Mouse (Mus musculus): ENCODE measurements at regions not wholly inside any gene's neighbourhood (a gene's known extent, or its start where the extent isn't known, plus 50 kb on each side); places are given as distances from the start of the nearest gene placed in this dataset.

DNA sequence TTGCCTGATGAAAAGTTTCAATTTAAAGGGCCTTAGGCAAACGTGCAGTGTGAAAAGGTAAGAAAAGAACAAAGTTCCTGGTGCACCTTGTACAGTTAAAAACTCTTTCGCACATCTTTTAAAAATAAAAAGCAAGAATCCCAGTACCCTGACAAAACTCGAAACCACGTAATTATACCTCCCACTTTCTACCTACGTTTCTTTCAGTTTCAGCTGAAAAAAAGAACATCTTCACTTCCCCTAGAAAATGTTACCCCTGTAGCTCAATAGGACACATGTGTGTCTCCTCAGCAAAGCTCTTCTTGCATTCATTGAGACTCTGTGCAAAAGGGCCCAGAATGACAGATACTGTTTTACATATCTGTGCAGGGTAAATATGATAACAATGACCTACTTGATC lies 113.2 kb downstream of the Spry2 start:
- DNase-seq (ENCODE audit: low read depth, low spot score): peak; percentile 77

DNA sequence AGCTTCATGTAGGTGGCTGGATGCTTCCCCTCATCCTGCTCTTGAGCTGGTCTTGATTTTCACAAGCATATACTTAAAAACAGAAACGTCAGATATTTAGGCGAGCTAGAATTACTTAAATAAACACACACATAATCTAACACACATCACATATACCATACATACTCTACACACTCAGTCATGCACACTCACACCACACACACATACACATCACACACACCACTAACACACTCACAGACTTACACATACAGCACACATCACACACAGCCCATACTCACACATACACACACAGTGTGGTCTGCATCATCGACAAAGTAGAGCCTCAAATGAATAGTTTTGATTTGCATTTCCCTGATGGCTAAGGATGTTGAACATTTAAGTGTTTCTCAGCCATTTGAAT lies 116.9 kb downstream of the Spry2 start:
- no peak for DNase-seq (ENCODE audit: low read depth, low spot score)

DNA sequence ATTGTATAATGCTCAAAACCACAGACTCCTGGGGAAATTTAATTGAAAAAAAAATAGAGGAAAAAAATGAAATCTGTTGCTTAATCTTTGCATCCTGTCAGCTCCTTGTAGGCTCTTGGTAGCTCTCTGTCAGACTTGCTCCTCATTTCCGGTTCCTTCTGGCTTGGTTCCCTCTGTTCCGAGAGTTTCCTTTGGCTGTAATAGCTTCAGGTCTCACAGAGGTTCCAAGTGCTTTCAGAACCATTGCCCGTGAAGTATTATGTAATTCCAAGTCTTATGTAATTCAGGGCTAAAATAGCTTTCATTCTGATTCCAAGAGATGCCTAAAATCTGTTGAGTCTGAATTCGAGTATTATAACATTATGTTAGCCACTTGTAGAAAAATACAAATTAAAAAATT lies 117.3 kb downstream of the Spry2 start:
- DNase-seq (ENCODE audit: low read depth, low spot score): no peak

DNA sequence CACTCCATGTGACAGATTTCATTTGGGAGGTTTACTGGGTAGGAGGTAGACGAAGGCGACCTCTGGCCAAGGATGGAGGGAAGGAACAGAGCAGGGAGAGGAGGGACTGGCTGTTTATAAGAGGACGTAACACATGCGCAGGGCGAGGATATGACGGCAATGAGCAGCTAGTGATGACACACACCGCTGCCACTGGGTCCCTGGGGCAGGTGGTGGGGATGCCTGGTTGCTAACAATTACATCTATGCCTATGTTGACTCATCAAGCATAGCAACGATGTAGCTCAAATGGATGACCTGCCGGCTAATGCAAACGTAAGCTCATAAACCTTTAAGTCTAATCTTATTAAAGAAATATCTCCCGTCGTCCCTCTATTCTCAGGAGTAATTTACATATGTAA lies 122.9 kb downstream of the Spry2 start:
- no peak for DNase-seq (ENCODE audit: low read depth, low spot score)

DNA sequence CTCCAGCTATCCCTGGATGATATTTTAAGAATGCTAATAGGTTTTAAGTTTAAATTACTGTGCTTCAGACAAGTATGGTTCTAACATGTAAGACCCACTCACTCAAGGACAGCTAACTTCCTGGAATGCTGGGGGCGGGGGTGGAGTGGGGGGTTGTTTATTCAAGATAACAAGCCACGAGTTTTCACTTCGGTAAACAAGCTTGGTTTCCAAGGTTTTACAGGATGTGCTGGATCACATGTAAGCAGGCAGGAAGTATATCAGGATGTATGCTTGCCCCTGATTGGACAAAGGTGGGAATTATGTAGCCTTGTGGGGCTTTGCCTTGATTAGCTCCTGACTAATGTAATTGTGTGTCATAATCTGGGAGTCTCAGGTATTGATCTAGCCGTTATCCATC lies 129.5 kb downstream of the Spry2 start:
- no peak for DNase-seq (ENCODE audit: low read depth, low spot score)

DNA sequence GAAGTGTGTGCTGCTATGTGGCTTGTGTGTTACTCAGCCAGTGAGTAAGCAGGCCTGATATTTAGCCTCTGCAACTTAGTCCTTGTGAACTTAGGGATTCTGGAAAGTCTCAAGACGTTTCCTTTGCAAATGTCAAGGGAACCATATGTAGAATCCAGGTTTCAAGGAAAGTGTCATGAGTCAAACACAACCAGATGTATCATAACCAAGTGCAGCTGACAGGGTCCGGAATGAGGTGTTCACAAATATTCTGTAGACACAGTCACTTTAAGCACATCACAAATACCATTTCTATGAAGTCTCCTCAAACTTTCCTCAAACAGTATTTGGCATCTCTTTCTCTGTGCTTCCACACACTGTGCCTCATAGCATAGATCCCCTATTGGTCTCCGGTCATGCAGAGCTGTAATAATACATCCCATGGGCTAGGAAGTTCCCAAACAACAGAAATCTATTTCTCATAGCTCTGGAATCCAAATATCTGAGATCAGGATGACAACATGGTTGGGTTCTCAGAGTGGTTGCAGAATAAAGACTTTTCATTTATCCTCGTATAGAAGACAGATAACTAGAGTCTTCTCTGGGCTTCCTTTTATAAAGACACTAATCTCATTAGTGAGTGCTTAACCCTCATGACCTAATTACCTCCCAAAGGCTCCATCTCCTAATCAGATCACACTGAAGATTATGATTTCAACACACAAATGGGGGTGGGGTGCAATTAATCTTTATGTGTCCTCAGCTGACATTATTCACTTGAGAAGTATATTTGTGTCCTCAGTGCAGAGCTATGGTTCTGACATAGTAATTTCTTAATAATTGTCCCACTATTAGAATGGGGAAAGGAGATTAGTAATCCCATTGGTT lies 143.9 kb downstream of the Spry2 start:
- DNase-seq (ENCODE audit: low read depth, low spot score): no peak

DNA sequence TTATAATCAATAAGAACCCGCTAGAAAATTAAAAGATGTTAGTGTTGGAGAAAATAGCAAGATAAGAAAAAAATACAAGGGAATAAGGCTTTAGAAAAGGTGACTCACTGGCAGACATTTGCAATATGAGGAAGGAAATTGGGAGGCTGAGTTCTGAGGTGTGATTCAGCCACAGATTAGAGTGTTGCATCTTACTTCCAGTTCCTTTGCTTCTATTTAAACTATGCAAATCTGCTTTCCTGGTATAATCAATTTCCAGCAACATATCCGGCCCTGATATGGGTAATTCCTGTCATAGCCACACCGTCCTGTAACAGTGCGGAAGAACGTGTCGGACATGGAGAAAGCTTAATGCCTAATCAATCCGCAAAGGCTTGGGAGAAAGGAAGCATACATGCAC lies 144.9 kb downstream of the Spry2 start:
- no peak for DNase-seq (ENCODE audit: low read depth, low spot score)

DNA sequence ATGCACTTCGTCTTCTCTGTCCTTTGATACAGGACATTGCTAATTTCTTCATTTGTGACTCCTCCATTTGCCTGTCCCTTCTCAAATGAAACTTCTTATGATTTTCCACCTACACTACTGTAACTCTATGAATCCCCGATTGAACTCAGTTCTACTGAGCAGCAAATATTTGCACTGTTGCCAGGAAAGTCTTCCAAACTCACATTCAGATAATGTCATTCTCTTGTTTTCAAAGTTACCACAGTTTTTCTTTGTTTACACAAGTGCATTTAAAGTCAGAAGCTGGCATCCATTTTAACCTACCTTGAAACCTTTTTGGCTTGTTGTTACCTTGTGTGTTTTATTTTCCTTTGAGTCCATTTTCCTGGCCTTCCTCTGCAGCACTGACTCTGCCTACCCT lies 152.0 kb downstream of the Spry2 start:
- no peak for DNase-seq (ENCODE audit: low read depth, low spot score)

DNA sequence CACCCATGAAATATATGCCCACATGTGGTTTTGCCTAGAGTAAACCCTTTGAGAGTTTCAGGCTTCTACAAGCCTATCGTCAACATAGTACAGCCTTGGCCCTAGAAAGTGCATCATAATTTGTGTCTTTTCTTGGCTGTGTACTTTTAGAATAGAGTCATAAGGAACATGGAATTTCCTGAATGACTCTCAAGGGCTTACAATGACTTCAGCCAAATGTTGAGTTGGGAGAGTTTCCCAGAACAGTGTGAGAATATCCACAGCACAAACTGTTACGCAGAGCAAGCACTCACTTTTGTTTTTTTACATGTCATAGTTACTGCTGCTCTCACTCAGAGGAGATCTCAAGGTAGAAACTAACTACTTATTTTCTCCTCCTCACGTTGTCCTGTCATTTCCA lies 152.5 kb downstream of the Spry2 start:
- DNase-seq (ENCODE audit: low read depth, low spot score): no peak

DNA sequence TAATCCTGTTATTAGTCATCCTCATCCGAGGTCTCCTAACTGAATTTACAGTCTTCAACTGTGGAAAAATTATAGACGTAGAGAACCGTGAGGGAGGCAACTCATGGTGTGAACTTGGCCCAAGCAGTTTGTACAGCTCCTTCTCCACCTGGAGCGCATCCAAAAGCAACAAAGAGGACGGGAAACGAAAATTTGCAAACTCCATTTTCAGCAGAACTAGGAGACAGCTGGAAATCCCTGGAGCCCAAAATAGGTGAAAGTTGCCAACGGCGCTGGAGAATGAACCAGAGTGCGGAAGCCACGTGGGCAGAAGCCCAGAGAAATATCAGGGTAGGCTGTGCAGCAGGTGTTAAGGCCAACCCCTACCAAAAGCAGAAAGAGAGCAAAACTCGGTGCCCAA lies 155.7 kb downstream of the Spry2 start:
- DNase-seq (ENCODE audit: low read depth, low spot score): no peak

DNA sequence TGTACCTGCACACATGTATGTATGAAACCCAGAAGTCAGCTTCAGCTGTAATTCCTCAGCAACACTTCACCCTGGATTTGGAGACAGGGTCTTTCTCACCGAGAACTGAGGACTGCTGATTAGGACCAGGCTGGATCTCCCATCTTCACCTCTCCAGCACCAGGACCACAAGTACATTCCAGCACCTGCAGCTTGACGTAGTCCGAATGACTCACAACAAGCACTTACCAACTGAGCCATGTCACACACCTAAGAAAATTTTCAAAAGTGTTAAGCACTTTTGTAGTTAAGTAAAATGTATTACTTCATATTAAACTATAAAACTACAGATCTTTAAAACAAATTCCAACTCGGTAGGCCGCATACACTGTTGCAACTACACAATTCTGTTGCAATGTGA lies 158.1 kb downstream of the Spry2 start:
- DNase-seq (ENCODE audit: low read depth, low spot score): no peak

DNA sequence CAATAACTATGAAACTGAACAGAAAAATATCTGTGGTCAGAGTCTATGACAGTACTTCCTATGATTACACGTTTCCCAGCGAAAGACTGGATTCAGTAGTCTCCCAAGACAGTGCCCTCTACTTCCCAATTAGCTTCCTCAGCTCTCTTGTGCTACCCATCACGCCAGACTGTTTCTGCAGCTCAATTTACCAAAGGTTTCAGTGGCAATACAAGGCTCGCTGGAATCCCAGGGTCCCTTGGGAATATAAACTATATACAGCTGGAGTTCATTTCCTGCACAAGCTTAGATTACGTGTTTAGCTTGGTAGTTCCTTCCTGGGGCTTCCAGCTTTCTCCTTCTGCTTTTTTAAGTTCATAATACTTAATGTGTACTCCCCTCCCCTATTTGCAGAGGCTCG lies 160.3 kb downstream of the Spry2 start:
- no peak for DNase-seq (ENCODE audit: low read depth, low spot score)

DNA sequence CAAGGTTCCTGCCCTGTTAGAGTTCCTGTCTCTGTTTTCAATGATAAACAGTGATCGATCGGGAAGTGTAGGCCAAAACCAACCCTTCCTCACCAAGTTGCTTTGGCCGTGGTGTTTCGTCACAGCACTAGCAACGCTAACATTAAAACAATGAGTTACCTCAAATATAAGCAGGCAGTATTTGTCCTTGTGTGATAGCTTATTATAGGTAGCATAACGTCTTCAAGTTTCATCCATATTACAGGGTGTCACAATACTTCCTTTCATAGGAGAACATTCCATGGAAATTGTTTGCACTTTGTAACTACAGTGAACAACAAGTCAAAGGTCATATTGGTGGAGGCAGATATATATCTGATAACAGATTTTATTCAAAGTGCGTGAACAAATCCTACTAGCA lies 162.3 kb downstream of the Spry2 start:
- no peak for DNase-seq (ENCODE audit: low read depth, low spot score)

DNA sequence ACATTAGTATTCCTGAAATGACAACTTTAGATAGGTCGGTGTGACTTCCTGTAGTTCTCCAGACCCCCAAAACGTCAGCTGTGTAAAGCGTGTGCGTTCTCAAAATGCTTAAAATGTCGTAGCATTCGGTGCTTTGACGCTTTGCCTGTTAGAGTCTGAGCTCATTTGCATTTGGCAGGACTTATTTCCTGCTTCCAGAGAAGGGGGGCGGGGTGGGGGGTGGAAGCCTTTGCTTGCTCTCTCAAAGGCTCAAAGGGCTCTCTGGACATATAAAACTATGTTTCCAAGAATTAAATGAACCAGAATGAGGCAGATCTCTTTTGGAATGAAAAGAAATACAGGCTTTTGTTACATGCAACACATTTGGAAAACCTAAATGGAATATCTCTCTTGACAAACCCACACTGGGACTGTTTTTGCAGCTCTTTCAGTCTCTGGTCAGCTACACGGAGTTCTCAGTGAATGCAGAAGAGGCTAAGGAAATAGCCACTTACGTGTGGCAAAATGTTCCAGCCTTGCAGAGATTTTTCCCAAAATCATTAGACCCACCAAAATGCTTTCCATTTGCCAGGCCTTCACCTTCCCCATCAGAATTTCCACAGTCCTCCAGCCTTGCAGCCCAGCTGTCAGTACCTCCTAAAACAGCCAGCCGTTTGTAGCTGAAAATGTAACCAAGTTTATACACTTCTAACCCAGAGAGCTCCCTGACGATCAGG lies 163.4 kb downstream of the Spry2 start:
- DNase-seq (ENCODE audit: low read depth, low spot score): no peak

DNA sequence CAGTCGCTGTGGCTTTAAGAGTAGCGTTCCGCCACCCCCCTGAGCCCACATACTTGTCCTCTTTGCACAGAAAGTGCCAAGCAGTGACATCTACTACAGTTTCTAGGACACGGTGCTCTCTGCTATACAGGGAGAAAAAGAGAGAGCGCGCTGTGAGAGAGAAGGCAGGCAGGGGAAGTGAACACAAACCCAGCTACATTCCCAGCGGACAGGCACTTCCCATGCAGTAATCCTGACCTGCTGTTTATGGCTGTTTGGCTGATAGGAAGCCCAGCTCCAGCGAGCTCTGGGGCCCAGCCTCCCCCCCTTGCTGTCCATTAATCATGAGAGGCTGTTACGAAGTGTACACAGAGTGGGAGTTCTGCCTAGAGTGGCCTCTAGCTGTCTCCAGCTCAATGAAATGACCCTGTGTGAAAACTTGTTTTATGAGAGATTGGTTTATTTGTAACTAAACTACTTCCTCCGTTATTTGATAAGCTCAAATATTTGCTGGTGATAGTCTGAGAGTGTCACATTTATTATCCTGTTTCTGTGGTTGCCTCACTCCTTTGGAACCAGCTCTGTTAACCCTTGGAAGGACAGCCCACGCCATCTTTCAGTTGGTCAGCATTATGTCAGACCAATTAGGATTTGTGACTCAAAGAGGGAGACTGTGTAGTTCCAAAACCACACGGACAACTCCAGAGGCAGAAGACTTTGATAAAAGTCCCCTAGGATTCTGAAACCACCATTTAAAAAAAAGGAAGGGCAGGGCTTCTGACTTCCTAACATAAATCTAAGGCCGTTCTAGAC lies 164.2 kb downstream of the Spry2 start:
- no peak for DNase-seq (ENCODE audit: low read depth, low spot score)

DNA sequence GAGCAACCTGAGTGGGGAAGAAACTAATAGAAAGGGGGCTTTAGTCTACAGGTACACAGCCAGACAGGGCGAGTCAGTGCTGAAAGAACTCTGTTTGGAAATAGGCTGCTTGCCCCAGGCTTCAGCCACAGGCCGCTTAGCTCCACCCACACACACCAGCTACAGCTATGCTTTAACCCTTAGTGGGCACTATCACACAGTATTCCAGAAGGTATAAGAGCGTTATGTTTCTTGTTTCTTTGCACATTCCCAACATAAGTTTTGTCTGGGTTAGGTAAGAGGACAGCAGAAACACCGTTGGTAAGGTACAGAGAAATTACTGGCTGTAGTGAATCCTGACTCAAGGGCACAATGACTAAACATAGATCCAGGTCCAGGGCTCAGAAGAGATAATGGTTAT lies 165.8 kb downstream of the Spry2 start:
- no peak for DNase-seq (ENCODE audit: low read depth, low spot score)

DNA sequence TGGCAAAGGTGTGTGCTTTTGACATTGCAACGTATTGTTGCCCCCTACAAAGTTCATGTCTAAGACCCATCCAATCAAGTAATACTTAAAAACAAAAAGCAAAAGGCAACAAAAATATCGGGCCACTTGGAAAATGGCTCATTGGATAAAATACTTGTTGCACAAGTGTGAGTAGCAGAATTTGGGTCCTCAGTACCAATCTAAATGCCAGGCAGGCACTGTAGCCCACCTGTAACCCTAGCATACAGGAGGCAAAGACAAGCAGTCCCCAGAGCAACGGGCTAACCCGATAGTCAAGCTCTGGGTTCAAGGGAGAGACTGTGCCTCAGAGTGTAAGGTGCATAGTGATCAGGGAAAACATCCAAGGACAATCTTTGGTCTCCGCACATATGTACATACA lies 167.8 kb downstream of the Spry2 start:
- no peak for DNase-seq (ENCODE audit: low read depth, low spot score)

DNA sequence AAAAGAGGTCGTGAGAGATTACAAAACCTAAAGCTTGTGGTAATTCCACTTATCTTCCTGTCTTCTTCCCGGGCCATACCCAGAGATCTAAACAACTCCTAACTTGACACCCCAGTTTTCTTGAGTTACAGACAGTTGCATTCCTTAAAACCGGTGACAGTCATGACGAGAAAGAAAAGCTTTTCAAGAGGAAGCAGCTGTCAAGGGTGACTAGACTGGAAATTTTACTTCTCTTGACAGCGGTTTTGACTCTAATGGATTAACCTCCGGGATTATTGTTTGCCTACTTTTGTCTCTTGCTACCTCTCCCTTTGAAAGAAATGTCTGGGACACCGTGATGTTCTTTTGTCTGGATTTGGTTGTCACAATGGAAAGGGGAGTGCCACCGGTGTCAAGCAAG lies 170.9 kb downstream of the Spry2 start:
- no peak for DNase-seq (ENCODE audit: low read depth, low spot score)

DNA sequence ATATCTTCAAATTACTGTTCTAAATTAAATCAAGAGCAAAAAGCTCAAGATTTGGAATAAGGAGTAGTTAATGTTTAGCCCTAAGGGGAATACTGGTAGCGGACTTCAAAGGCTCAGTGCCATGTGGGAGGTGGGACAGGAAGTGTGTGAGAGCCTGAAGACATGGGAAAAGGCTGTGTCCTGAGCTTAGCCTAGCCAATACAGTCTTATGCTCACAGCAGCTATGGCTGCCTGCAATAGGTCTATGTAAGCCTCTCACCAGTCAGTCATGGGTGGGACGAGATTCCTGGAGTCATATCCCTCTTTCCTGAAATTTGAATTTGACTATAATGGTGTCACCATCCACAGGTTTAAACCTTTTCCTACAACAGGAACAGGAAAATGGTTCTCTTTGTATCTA lies 173.7 kb downstream of the Spry2 start:
- DNase-seq (ENCODE audit: low read depth, low spot score): no peak

DNA sequence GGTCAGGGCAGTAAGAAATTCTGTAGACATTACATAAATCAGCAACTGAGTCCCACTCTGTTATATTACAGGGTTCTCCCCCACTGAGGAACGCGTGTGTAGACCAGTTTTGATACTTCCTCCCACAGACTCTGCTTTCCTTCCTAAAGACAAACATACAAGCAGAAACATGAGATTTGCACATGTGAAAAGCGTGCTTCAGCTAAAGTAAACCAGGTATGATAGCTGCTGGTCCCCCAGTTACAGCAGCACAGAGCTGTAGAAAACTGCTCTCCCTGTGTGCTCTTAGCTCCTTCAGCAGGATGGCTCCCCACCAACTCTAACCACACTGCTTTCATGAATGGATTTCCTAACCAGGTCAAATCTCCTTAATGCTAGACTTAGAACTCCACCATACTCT lies 175.0 kb downstream of the Spry2 start:
- no peak for DNase-seq (ENCODE audit: low read depth, low spot score)

DNA sequence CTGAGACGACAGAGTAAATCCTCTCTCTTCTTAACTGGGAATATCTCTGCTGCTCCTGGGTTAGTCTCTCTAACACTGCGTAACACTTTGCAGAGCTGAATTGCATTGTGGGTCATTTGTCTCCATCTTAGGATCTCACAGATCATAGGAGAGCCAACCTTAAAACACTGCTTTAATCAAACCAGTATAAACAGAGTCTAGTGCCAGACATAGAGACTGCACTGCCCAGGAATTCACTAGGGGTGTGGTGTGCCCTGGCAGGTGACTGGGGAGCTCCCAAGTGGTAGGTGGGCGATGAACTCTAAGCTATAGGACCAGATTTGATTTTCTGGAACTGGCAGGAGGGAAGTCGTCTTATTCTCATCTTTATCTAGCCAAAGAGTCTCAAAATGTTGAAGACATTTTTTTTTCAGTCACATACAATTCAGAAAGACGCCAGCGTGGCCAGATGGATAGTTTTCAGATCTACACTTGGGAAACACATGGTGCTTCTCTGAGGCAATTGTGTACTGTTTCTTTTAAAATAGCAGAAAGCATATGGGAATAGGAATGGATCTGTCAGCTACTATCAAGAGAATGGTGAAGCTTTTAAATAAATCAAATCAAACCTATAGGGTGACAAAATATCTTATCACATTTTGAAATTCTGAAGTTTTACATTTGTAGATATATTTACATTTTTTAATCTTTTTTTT lies 175.7 kb downstream of the Spry2 start:
- DNase-seq (ENCODE audit: low read depth, low spot score): no peak

Measured in A20 (cell line).